Mouse (Mus musculus): ENCODE measurements at regions not wholly inside any gene's neighbourhood (a gene's known extent, or its start where the extent isn't known, plus 50 kb on each side); places are given as distances from the start of the nearest gene placed in this dataset.
A peak's percentile ranks its signal among the peaks of the same experiment; 100 is the strongest.

DNA sequence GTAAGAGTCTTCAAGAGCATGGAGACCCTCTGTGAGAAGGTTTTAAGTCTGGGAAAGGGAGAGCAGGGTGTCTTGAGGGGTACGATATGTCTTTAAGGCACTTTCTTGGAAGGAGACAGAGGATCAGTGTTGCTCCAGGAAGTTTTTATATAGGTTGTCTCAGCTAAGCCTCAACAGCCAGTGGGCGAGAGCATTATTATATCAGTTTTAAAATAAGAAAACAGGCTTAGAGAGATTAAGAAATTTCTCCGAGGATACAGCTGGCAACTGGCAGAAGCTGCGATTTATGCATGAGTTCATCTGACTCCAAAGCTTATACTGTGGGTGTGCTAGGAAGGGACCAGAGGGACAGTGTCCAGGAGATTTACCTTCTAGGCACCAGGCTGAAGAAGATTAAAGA lies 188.0 kb upstream of the Eif4g2 start:
- 88% methylated on average over 4 of the region's 4 CpGs for WGBS

DNA sequence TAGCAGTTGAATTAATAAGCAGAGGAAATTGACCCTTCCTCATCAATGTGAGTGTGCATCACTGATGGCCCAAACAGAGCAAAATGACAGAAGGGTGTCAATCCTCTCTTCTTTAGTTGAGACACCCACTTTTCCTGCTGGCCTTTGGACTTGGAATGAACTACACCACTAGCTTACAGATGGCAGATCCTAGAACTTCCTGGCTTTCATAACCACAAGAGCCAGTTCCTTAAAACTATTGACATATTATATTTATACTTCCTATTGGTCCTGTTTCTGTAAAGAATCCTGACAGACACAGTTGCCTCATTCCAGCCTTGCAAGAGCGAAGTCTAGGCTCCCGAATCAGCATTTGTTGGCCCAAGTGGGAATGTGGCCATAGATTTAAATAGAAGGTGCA lies 185.4 kb upstream of the Eif4g2 start:
- no peak for DNase-seq (ENCODE audit: low spot score)
- ATAC-seq (ENCODE audit: insufficient read depth, low FRiP score, low TSS enrichment): no peak
- no peaks in the 10 kb centered on the region for H3K9me3 ChIP-seq (ENCODE audit: control insufficient read depth, low read length)
- no peaks in the 10 kb centered on the region for H3K27me3 ChIP-seq (ENCODE audit: control insufficient read depth, insufficient read depth, low read length)
- no peak overlapping the region for H3K9ac ChIP-seq (ENCODE audit: low read length)
- no peaks in the 10 kb centered on the region for H3K36me3 ChIP-seq (ENCODE audit: control insufficient read depth, insufficient read depth, low read length)
- WGBS: 97% methylated on average over 2 of the region's 2 CpGs
- no peaks in the 10 kb centered on the region for H3K4me1 ChIP-seq (ENCODE audit: control insufficient read depth, insufficient read depth, low read length)
- H3K27ac ChIP-seq (ENCODE audit: low read depth, low read length): no peak overlapping the region
- no peak overlapping the region for H3K4me3 ChIP-seq (ENCODE audit: low read depth, low read length)
- no peak overlapping the region for H3K4me2 ChIP-seq (ENCODE audit: low read depth)

More for the DNA sequence above, 188.0 kb upstream of the Eif4g2 start:
- no peak overlapping the region for H3K4me3 ChIP-seq (ENCODE audit: low read depth, low read length)
- DNase-seq (ENCODE audit: low spot score) (no peak), ATAC-seq (ENCODE audit: insufficient read depth, low FRiP score, low TSS enrichment) (no peak)
- no peak overlapping the region for H3K4me2 ChIP-seq (ENCODE audit: low read depth)
- no peak overlapping the region for H3K9ac ChIP-seq (ENCODE audit: low read length)
- H3K36me3 ChIP-seq (ENCODE audit: control insufficient read depth, insufficient read depth, low read length): no peaks in the 10 kb centered on the region
- no peaks in the 10 kb centered on the region for H3K9me3 ChIP-seq (ENCODE audit: control insufficient read depth, low read length)
- no peaks in the 10 kb centered on the region for H3K27me3 ChIP-seq (ENCODE audit: control insufficient read depth, insufficient read depth, low read length)
- no peak overlapping the region for H3K27ac ChIP-seq (ENCODE audit: low read depth, low read length)
- H3K4me1 ChIP-seq (ENCODE audit: control insufficient read depth, insufficient read depth, low read length): no peaks in the 10 kb centered on the region

DNA sequence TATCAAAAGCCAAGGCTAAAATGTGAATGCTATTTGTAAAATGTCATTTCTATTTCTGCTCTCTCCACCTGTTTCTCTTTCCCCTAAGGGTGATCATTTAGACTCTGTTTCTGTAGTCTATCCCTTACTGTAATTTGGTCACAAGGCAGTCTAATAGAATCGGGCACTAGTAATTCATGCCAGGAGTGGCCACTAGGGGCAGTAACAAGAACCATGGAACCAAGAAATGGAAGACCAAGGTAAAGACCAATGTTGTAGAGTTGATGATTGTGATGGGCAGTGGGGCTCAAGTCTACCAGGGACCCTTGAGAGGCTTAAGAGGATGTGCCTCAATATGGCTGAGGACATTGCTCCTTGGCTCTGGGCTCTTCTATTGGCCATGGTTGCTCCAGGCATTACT lies 180.5 kb upstream of the Eif4g2 start:
- no peak overlapping the region for H3K27ac ChIP-seq (ENCODE audit: low read depth, low read length)
- ATAC-seq (ENCODE audit: insufficient read depth, low FRiP score, low TSS enrichment) (no peak), DNase-seq (ENCODE audit: low spot score) (peak; percentile 20)
- H3K4me2 ChIP-seq (ENCODE audit: low read depth): no peak overlapping the region
- H3K36me3 ChIP-seq (ENCODE audit: control insufficient read depth, insufficient read depth, low read length): no peaks in the 10 kb centered on the region
- WGBS: 79% methylated on average over 1 of the region's 1 CpGs
- H3K9ac ChIP-seq (ENCODE audit: low read length): no peak overlapping the region
- no peak overlapping the region for H3K4me3 ChIP-seq (ENCODE audit: low read depth, low read length)
- H3K4me1 ChIP-seq (ENCODE audit: control insufficient read depth, insufficient read depth, low read length): no peaks in the 10 kb centered on the region
- no peaks in the 10 kb centered on the region for H3K27me3 ChIP-seq (ENCODE audit: control insufficient read depth, insufficient read depth, low read length)
- no peaks in the 10 kb centered on the region for H3K9me3 ChIP-seq (ENCODE audit: control insufficient read depth, low read length)

DNA sequence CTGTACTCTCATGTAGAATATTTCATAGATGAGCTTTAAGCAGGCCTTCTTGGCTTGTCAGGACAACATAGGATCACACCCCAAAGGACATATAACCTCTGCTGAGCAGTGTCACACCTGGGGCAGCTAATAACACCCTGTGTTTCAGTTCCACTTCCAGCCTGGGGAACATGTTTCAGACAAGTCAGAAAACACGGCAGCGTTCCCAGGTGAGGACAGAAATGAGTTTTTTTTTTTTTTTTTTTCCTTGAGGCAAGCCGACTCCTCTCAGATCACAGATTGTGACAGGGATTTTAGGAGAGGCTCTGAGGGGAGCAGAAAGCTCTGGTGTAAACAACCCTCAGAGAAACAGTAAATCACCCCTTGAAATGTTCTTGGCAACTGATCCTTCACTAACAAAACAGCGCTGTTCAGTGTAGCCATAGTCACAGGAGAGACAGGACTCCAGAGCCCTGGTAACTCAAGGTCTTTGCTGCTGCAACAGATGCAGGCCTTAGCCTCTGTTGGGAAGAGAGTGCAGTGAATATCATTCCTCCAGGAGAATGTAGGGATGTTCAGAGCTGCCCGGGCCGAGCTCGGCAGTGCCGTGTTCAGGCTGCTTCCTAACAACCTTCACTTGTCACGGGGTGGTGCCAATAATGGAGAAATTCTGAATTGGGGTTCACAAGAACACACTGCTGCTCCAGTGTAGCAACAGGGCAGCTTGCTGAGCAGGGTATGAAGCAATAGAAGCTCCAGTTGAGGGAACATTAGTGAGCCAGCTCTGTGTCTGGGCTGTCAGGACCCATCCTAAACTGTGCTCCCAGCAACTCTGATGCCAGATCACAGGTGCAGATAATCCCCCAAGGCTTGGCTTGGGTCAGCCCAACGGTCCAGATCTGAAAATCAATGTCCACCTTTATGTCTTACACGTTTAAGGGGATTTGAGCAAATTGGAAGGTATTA lies 177.1 kb upstream of the Eif4g2 start:
- WGBS: 74% methylated on average over 11 of the region's 11 CpGs
- H3K9me3 ChIP-seq (ENCODE audit: control insufficient read depth, low read length): no peaks in the 10 kb centered on the region
- no peaks in the 10 kb centered on the region for H3K4me1 ChIP-seq (ENCODE audit: control insufficient read depth, insufficient read depth, low read length)
- H3K4me2 ChIP-seq (ENCODE audit: low read depth): no peak overlapping the region
- no peak overlapping the region for H3K4me3 ChIP-seq (ENCODE audit: low read depth, low read length)
- no peaks in the 10 kb centered on the region for H3K27me3 ChIP-seq (ENCODE audit: control insufficient read depth, insufficient read depth, low read length)
- DNase-seq (ENCODE audit: low spot score) (no peak), ATAC-seq (ENCODE audit: insufficient read depth, low FRiP score, low TSS enrichment) (no peak)
- H3K36me3 ChIP-seq (ENCODE audit: control insufficient read depth, insufficient read depth, low read length): no peaks in the 10 kb centered on the region
- H3K9ac ChIP-seq (ENCODE audit: low read length): no peak overlapping the region
- H3K27ac ChIP-seq (ENCODE audit: low read depth, low read length): no peak overlapping the region

DNA sequence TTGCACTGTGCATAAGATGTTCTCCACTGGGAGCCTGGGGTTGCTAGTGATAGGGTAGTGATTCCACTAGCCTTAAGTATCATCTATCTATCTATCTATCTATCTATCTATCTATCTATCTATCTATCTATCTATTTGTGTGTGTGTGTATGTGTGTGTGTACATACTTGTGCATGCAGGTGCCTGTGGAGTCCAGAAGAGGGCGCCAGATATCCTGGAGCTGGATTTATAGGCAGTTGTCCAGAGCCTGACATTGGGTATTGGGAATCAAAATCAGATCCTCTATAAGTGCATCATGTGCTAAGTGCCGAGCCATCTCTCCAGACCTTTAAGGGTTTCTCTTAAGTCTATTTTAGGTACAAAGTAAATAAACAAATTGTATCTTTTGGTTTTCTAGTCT lies 175.0 kb upstream of the Eif4g2 start:
- no peak overlapping the region for H3K9ac ChIP-seq (ENCODE audit: low read length)
- DNase-seq (ENCODE audit: low spot score) (no peak), ATAC-seq (ENCODE audit: insufficient read depth, low FRiP score, low TSS enrichment) (no peak)
- H3K9me3 ChIP-seq (ENCODE audit: control insufficient read depth, low read length): no peaks in the 10 kb centered on the region
- H3K27me3 ChIP-seq (ENCODE audit: control insufficient read depth, insufficient read depth, low read length): no peaks in the 10 kb centered on the region
- H3K4me1 ChIP-seq (ENCODE audit: control insufficient read depth, insufficient read depth, low read length): no peaks in the 10 kb centered on the region
- H3K36me3 ChIP-seq (ENCODE audit: control insufficient read depth, insufficient read depth, low read length): no peaks in the 10 kb centered on the region
- no peak overlapping the region for H3K27ac ChIP-seq (ENCODE audit: low read depth, low read length)
- H3K4me3 ChIP-seq (ENCODE audit: low read depth, low read length): no peak overlapping the region
- H3K4me2 ChIP-seq (ENCODE audit: low read depth): no peak overlapping the region
- WGBS: 83% methylated on average over 2 of the region's 2 CpGs

DNA sequence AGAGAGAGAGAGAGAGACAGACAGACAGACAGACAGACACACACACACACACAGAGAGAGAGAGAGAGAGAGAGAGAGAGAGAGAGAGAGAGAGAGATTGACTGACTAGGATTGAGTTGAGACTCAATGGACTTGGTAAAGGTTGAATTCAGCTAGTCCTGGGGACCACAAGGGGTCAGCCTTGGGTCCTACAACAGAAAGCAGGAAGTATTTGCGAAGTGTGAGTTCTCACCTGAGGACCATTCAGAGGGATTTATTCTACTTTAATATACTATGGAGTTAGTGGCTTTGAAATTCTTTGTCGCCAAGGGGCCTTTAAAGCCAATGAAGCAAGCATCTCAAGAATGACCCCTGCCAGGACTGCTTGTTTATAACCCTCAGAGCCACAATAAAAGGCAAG lies 173.4 kb upstream of the Eif4g2 start:
- H3K36me3 ChIP-seq (ENCODE audit: control insufficient read depth, insufficient read depth, low read length): no peaks in the 10 kb centered on the region
- H3K9me3 ChIP-seq (ENCODE audit: control insufficient read depth, low read length): no peaks in the 10 kb centered on the region
- DNase-seq (ENCODE audit: low spot score) (no peak), ATAC-seq (ENCODE audit: insufficient read depth, low FRiP score, low TSS enrichment) (no peak)
- no peak overlapping the region for H3K4me3 ChIP-seq (ENCODE audit: low read depth, low read length)
- H3K4me2 ChIP-seq (ENCODE audit: low read depth): no peak overlapping the region
- no peak overlapping the region for H3K9ac ChIP-seq (ENCODE audit: low read length)
- no peaks in the 10 kb centered on the region for H3K4me1 ChIP-seq (ENCODE audit: control insufficient read depth, insufficient read depth, low read length)
- H3K27ac ChIP-seq (ENCODE audit: low read depth, low read length): no peak overlapping the region
- 53% methylated on average over 2 of the region's 2 CpGs for WGBS
- H3K27me3 ChIP-seq (ENCODE audit: control insufficient read depth, insufficient read depth, low read length): no peaks in the 10 kb centered on the region

DNA sequence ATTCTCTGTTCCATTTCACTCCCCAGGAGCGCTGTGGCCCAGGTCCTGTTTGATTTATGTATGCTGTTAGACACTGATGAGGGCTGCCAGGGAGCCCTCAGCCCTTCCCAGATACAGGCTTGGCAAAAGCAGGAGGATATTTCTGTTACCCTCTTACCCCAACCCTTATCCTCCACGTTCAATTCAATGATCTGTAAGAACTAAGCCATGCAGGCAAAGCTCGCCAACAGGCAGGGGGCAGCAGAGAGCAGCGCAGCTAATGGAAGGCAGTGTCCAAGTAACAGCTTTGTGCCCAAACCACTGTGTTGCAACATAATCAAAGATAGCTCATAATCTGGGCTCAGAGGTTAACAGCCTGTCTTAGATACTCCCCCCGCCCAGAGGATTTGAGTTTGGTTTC lies 166.8 kb upstream of the Eif4g2 start:
- Histone ChIP-seq H3K36me3 (ENCODE audit: control insufficient read depth, insufficient read depth, low read length) (no peaks in the 10 kb centered on the region), H3K27ac (ENCODE audit: low read depth, low read length) (no peak overlapping the region), H3K4me1 (ENCODE audit: control insufficient read depth, insufficient read depth, low read length) (no peaks in the 10 kb centered on the region), H3K9me3 (ENCODE audit: control insufficient read depth, low read length) (no peaks in the 10 kb centered on the region), H3K4me3 (ENCODE audit: low read depth, low read length) (no peak overlapping the region), H3K27me3 (ENCODE audit: control insufficient read depth, insufficient read depth, low read length) (no peaks in the 10 kb centered on the region), H3K9ac (ENCODE audit: low read length) (no peak overlapping the region), H3K4me2 (ENCODE audit: low read depth) (no peak overlapping the region)
- 30% methylated on average over 5 of the region's 5 CpGs for WGBS
- DNase-seq (ENCODE audit: low spot score) (peak; percentile 80), ATAC-seq (ENCODE audit: insufficient read depth, low FRiP score, low TSS enrichment) (peak; percentile 55)

DNA sequence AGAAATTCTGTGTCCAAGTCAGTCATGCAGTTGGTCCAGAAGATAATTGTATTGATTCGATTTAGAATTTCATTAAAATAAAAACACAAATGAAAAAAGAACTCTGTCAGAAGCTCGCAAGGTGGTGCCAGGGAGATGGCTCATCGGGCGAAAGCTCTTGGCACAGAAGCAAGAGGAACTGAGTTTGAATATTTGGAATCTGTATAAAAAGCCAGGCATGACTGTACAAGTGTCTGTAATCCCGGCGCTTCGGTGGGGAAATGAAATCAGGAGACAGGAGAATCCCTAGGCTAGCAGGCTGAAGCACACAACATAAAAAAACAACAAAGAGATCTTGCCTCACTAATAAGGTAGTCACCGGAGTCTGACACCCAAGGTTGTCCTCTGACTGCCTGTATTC lies 162.7 kb upstream of the Eif4g2 start:
- Histone ChIP-seq H3K9ac (ENCODE audit: low read length) (no peak overlapping the region), H3K27ac (ENCODE audit: low read depth, low read length) (no peak overlapping the region), H3K36me3 (ENCODE audit: control insufficient read depth, insufficient read depth, low read length) (no peaks in the 10 kb centered on the region), H3K4me1 (ENCODE audit: control insufficient read depth, insufficient read depth, low read length) (no peaks in the 10 kb centered on the region), H3K4me2 (ENCODE audit: low read depth) (no peak overlapping the region), H3K9me3 (ENCODE audit: control insufficient read depth, low read length) (no peaks in the 10 kb centered on the region), H3K27me3 (ENCODE audit: control insufficient read depth, insufficient read depth, low read length) (no peaks in the 10 kb centered on the region), H3K4me3 (ENCODE audit: low read depth, low read length) (no peak overlapping the region)
- DNase-seq (ENCODE audit: low spot score) (no peak), ATAC-seq (ENCODE audit: insufficient read depth, low FRiP score, low TSS enrichment) (no peak)
- WGBS: 92% methylated on average over 8 of the region's 8 CpGs

DNA sequence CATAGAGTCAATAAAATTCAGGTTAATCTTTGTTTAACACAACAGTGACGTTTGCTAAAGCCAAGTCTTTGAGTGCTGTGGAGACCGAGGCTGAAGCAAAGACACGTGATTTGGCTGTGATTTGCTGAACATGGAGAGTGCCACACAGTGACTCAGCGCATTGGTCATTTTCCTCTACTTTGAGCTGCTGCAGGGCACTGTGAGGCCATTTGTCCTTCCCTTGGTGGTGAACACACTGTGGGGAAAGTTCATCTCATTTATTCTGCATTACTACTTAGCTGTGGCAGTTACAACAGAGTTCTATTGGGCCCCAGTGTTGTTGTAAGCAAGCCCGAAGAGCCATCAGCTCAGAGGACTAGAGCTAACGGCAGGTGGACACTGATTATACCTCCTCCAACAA lies 162.2 kb upstream of the Eif4g2 start:
- H3K9ac ChIP-seq (ENCODE audit: low read length): no peak overlapping the region
- no peaks in the 10 kb centered on the region for H3K36me3 ChIP-seq (ENCODE audit: control insufficient read depth, insufficient read depth, low read length)
- no peak for DNase-seq (ENCODE audit: low spot score)
- H3K4me2 ChIP-seq (ENCODE audit: low read depth): no peak overlapping the region
- no peaks in the 10 kb centered on the region for H3K27me3 ChIP-seq (ENCODE audit: control insufficient read depth, insufficient read depth, low read length)
- no peaks in the 10 kb centered on the region for H3K9me3 ChIP-seq (ENCODE audit: control insufficient read depth, low read length)
- no peaks in the 10 kb centered on the region for H3K4me1 ChIP-seq (ENCODE audit: control insufficient read depth, insufficient read depth, low read length)
- H3K4me3 ChIP-seq (ENCODE audit: low read depth, low read length): no peak overlapping the region
- 88% methylated on average over 6 of the region's 6 CpGs for WGBS
- no peak for ATAC-seq (ENCODE audit: insufficient read depth, low FRiP score, low TSS enrichment)
- no peak overlapping the region for H3K27ac ChIP-seq (ENCODE audit: low read depth, low read length)

Data from neural tube, embryonic 11.5 days (tissue).